Mouse (Mus musculus): ENCODE data around the gene Fnbp1. TPM values are rescaled to one million over a fixed set of nuclear protein-coding genes. Genes with fewer than 3 reads are reported as not detected.
A peak's percentile ranks its signal among the peaks of the same experiment; 100 is the strongest.

Gene Fnbp1
- polyA plus RNA-seq, 1 experiment from 2014 or later = 31.1 TPM

- Histone ChIP-seq H3K4me1 (replicated peaks; ENCODE audit: control insufficient read depth, insufficient read depth, low read length) (0 out of 2 replicates have a peak, but pooled peaks cover 9% of the 10 kb centered on the region), H3K4me2 (ENCODE audit: low read length) (no peak overlapping the region), H3K36me3 (ENCODE audit: control insufficient read depth, insufficient read depth, low read length) (peaks cover 10% of the 10 kb centered on the region), H3K27me3 (replicated peaks; ENCODE audit: control insufficient read depth, insufficient read depth, low read length) (no peaks in the 10 kb centered on the region), H3K27ac (ENCODE audit: low read depth) (no peak overlapping the region), H3K4me3 (ENCODE audit: low read depth, low read length) (no peak overlapping the region), H3K9me3 (ENCODE audit: control insufficient read depth, low read length) (no peaks in the 10 kb centered on the region), H3K9ac (ENCODE audit: low read length) (no peak overlapping the region)
- ATAC-seq (replicated peaks; ENCODE audit: low FRiP score, low TSS enrichment, low read depth) (no peak), DNase-seq (ENCODE audit: low spot score) (no peak)
- WGBS = 89% methylated on average over 10 of the region's 10 CpGs
Observed at GRCm38 (mm10) chr2:31002857-31003256, 139.0 kb downstream of the Fnbp1 start.

GRCm38 (mm10) chr2:30998443-30999260, 143.2 kb downstream of the Fnbp1 start:
- Histone ChIP-seq H3K4me1 (replicated peaks; ENCODE audit: control insufficient read depth, insufficient read depth, low read length) (no peaks in the 10 kb centered on the region), H3K27ac (ENCODE audit: low read depth) (no peak overlapping the region), H3K36me3 (ENCODE audit: control insufficient read depth, insufficient read depth, low read length) (peaks cover 8% of the 10 kb centered on the region; the same call in 1 of the 2 replicates), H3K4me3 (ENCODE audit: low read depth, low read length) (no peak overlapping the region), H3K9ac (ENCODE audit: low read length) (no peak overlapping the region), H3K27me3 (replicated peaks; ENCODE audit: control insufficient read depth, insufficient read depth, low read length) (no peaks in the 10 kb centered on the region), H3K9me3 (ENCODE audit: control insufficient read depth, low read length) (no peaks in the 10 kb centered on the region), H3K4me2 (ENCODE audit: low read length) (no peak overlapping the region)
- DNase-seq (ENCODE audit: low spot score) (no peak), ATAC-seq (replicated peaks; ENCODE audit: low FRiP score, low TSS enrichment, low read depth) (no peak)
- WGBS = 45% methylated on average over 8 of the region's 8 CpGs

GRCm38 (mm10) chr2:30995432-30995996, 146.3 kb downstream of the Fnbp1 start:
- no peaks in the 10 kb centered on the region for H3K27me3 ChIP-seq (replicated peaks; ENCODE audit: control insufficient read depth, insufficient read depth, low read length)
- no peaks in the 10 kb centered on the region for H3K4me1 ChIP-seq (replicated peaks; ENCODE audit: control insufficient read depth, insufficient read depth, low read length)
- no peak overlapping the region for H3K4me2 ChIP-seq (ENCODE audit: low read length)
- no peak for DNase-seq (ENCODE audit: low spot score)
- no peaks in the 10 kb centered on the region for H3K9me3 ChIP-seq (ENCODE audit: control insufficient read depth, low read length)
- H3K27ac ChIP-seq (ENCODE audit: low read depth) = no peak overlapping the region
- no peak for ATAC-seq (replicated peaks; ENCODE audit: low FRiP score, low TSS enrichment, low read depth)
- no peak overlapping the region for H3K9ac ChIP-seq (ENCODE audit: low read length)
- no peaks in the 10 kb centered on the region for H3K36me3 ChIP-seq (ENCODE audit: control insufficient read depth, insufficient read depth, low read length)
- no peak overlapping the region for H3K4me3 ChIP-seq (ENCODE audit: low read depth, low read length)
- 77% methylated on average over 11 of the region's 11 CpGs for WGBS

GRCm38 (mm10) chr2:30994853-30995252, 147.0 kb downstream of the Fnbp1 start:
- Histone ChIP-seq H3K27me3 (replicated peaks; ENCODE audit: control insufficient read depth, insufficient read depth, low read length) (no peaks in the 10 kb centered on the region), H3K36me3 (ENCODE audit: control insufficient read depth, insufficient read depth, low read length) (no peaks in the 10 kb centered on the region), H3K4me3 (ENCODE audit: low read depth, low read length) (no peak overlapping the region), H3K9ac (ENCODE audit: low read length) (no peak overlapping the region), H3K27ac (ENCODE audit: low read depth) (no peak overlapping the region), H3K4me2 (ENCODE audit: low read length) (no peak overlapping the region), H3K9me3 (ENCODE audit: control insufficient read depth, low read length) (no peaks in the 10 kb centered on the region), H3K4me1 (replicated peaks; ENCODE audit: control insufficient read depth, insufficient read depth, low read length) (no peaks in the 10 kb centered on the region)
- no peak for DNase-seq (ENCODE audit: low spot score)
- no peak for ATAC-seq (replicated peaks; ENCODE audit: low FRiP score, low TSS enrichment, low read depth)
- WGBS = 95% methylated on average over 4 of the region's 4 CpGs

- Histone ChIP-seq H3K9ac (ENCODE audit: low read length) (no peak overlapping the region), H3K9me3 (ENCODE audit: control insufficient read depth, low read length) (no peaks in the 10 kb centered on the region), H3K4me1 (replicated peaks; ENCODE audit: control insufficient read depth, insufficient read depth, low read length) (peaks cover 3% of the 10 kb centered on the region; the same call in 1 of the 2 replicates), H3K36me3 (ENCODE audit: control insufficient read depth, insufficient read depth, low read length) (no peaks in the 10 kb centered on the region), H3K27ac (ENCODE audit: low read depth) (no peak overlapping the region), H3K4me2 (ENCODE audit: low read length) (no peak overlapping the region), H3K27me3 (replicated peaks; ENCODE audit: control insufficient read depth, insufficient read depth, low read length) (no peaks in the 10 kb centered on the region), H3K4me3 (ENCODE audit: low read depth, low read length) (no peak overlapping the region)
- WGBS = 82% methylated on average over 9 of the region's 9 CpGs
- no peak for DNase-seq (ENCODE audit: low spot score)
- no peak for ATAC-seq (replicated peaks; ENCODE audit: low FRiP score, low TSS enrichment, low read depth)
Observed at GRCm38 (mm10) chr2:30990221-30990620, 151.6 kb downstream of the Fnbp1 start.

GRCm38 (mm10) chr2:30985111-30986020, 156.4 kb downstream of the Fnbp1 start:
- no peaks in the 10 kb centered on the region for H3K27me3 ChIP-seq (replicated peaks; ENCODE audit: control insufficient read depth, insufficient read depth, low read length)
- H3K9ac ChIP-seq (ENCODE audit: low read length) = no peak overlapping the region
- DNase-seq (ENCODE audit: low spot score) (peak; percentile 79), ATAC-seq (replicated peaks; ENCODE audit: low FRiP score, low TSS enrichment, low read depth) (peak; percentile 9; the same call in 1 of the 2 replicates)
- H3K4me2 ChIP-seq (ENCODE audit: low read length) = peak overlapping the region; percentile 18
- WGBS = 22% methylated on average over 17 of the region's 17 CpGs
- H3K9me3 ChIP-seq (ENCODE audit: control insufficient read depth, low read length) = no peaks in the 10 kb centered on the region
- no peak overlapping the region for H3K4me3 ChIP-seq (ENCODE audit: low read depth, low read length)
- peak overlapping the region; percentile 34 for H3K27ac ChIP-seq (ENCODE audit: low read depth)
- no peaks in the 10 kb centered on the region for H3K36me3 ChIP-seq (ENCODE audit: control insufficient read depth, insufficient read depth, low read length)
- H3K4me1 ChIP-seq (replicated peaks; ENCODE audit: control insufficient read depth, insufficient read depth, low read length) = peaks cover 16% of the 10 kb centered on the region

- H3K4me1 ChIP-seq (replicated peaks; ENCODE audit: control insufficient read depth, insufficient read depth, low read length) = peaks cover 16% of the 10 kb centered on the region
- DNase-seq (ENCODE audit: low spot score) (peak; percentile 56), ATAC-seq (replicated peaks; ENCODE audit: low FRiP score, low TSS enrichment, low read depth) (no peak)
- no peak overlapping the region for H3K27ac ChIP-seq (ENCODE audit: low read depth)
- H3K9me3 ChIP-seq (ENCODE audit: control insufficient read depth, low read length) = no peaks in the 10 kb centered on the region
- H3K9ac ChIP-seq (ENCODE audit: low read length) = peak overlapping the region; percentile 43; the same call in 1 of the 2 replicates
- H3K4me3 ChIP-seq (ENCODE audit: low read depth, low read length) = peak overlapping the region; percentile 84
- peaks cover 17% of the 10 kb centered on the region for H3K36me3 ChIP-seq (ENCODE audit: control insufficient read depth, insufficient read depth, low read length)
- H3K27me3 ChIP-seq (replicated peaks; ENCODE audit: control insufficient read depth, insufficient read depth, low read length) = no peaks in the 10 kb centered on the region
- peak overlapping the region; percentile 73 for H3K4me2 ChIP-seq (ENCODE audit: low read length)
- 48% methylated on average over 7 of the region's 7 CpGs for WGBS
Observed at GRCm38 (mm10) chr2:30983024-30983423, 158.8 kb downstream of the Fnbp1 start.

- Histone ChIP-seq H3K4me1 (replicated peaks; ENCODE audit: control insufficient read depth, insufficient read depth, low read length) (peaks cover 16% of the 10 kb centered on the region), H3K36me3 (ENCODE audit: control insufficient read depth, insufficient read depth, low read length) (peaks cover 27% of the 10 kb centered on the region), H3K9ac (ENCODE audit: low read length) (peak within 1 kb of the TSS; percentile 51), H3K4me2 (ENCODE audit: low read length) (peak within 1 kb of the TSS; percentile 74), H3K27me3 (replicated peaks; ENCODE audit: control insufficient read depth, insufficient read depth, low read length) (no peaks in the 10 kb centered on the region), H3K27ac (ENCODE audit: low read depth) (no peak within 1 kb of the TSS), H3K9me3 (ENCODE audit: control insufficient read depth, low read length) (no peaks in the 10 kb centered on the region), H3K4me3 (ENCODE audit: low read depth, low read length) (peak within 1 kb of the TSS; percentile 84)
- peak; percentile 96 for ATAC-seq (replicated peaks; ENCODE audit: low FRiP score, low TSS enrichment, low read depth)
- under 1% methylated on average over 66 of the region's 66 CpGs for WGBS
- DNase-seq (ENCODE audit: low spot score) = peak; percentile 99
Observed at GRCm38 (mm10) chr2:30981790-30982513, 159.9 kb downstream of the Fnbp1 start, which contains the start of the genes BC005624 and Usp20. BC005624 (minus strand) TSS chr2:30982201. Usp20 (plus strand) TSS chr2:30982279.

All from intestine, embryonic 14.5 days (tissue).